8 mouse cellular contexts compared by ENCODE assay signal in genomic region chr11:20831600-20832137, GRCm38 (mm10). TPM values are rescaled to one million over a fixed set of nuclear protein-coding genes. Genes with fewer than 3 reads are reported as not detected.
A peak's percentile ranks its signal among the peaks of the same experiment; 100 is the strongest.
DNase-seq lines count a peak whose midpoint lies in the region; ATAC-seq and TF ChIP-seq lines count a peak whose summit lies in the region.

No protein-coding gene starts in this region.

- no peaks in the 10 kb centered on the region for H3K9me3 ChIP-seq in forebrain, postnatal 0 days (ENCODE audit: low read length)
- no peaks in the 10 kb centered on the region for H3K9me3 ChIP-seq in stomach, embryonic 15.5 days

- peak overlapping the region; percentile 72 for H3K4me2 ChIP-seq in forebrain, postnatal 0 days (ENCODE audit: low read depth)
- H3K4me2 ChIP-seq in stomach, embryonic 15.5 days, result peak overlapping the region; percentile 88

- TF ChIP-seq CTCF in liver, adult 2 months (IDR thresholded peaks at IDR 0.05; ENCODE audit: low read depth, low read length), result no peak
- TF ChIP-seq CTCF in forebrain, postnatal 0 days (IDR thresholded peaks at IDR 0.05; ENCODE audit: low read depth), result no peak

- H3K4me3 ChIP-seq in liver, adult 2 months (ENCODE audit: insufficient read depth, low read depth, low read length), result peak overlapping the region; percentile 72; the same call in 1 of the 2 replicates
- peak overlapping the region; percentile 92 for H3K4me3 ChIP-seq in forebrain, postnatal 0 days (ENCODE audit: low read depth, low read length)
- peak overlapping the region; percentile 94 for H3K4me3 ChIP-seq in stomach, embryonic 15.5 days (replicated peaks)

- H3K36me3 ChIP-seq in liver, adult 2 months (ENCODE audit: control insufficient read depth, insufficient read depth, low read length), result peaks cover 4% of the 10 kb centered on the region; the same call in 1 of the 2 replicates
- peaks cover 10% of the 10 kb centered on the region; the same call in 1 of the 2 replicates for H3K36me3 ChIP-seq in forebrain, postnatal 0 days (ENCODE audit: insufficient read depth)
- no peaks in the 10 kb centered on the region for H3K36me3 ChIP-seq in stomach, embryonic 15.5 days

- no peak for TF ChIP-seq POLR2A in liver, adult 2 months (IDR thresholded peaks at IDR 0.05; ENCODE audit: extremely low read depth, insufficient read depth, low read length)

- peak; percentile 2; the same call in 1 of the 2 replicates for ATAC-seq in forebrain, postnatal 0 days
- ATAC-seq in stomach, embryonic 15.5 days (ENCODE audit: insufficient read depth, low FRiP score, low read depth), result peak; percentile 28; the same call in 1 of the 2 replicates

- WGBS in liver, adult 2 months, result 37% methylated on average over 11 of the region's 11 CpGs
- 4% methylated on average over 11 of the region's 11 CpGs for WGBS in forebrain, postnatal 0 days
- 16% methylated on average over 11 of the region's 11 CpGs for WGBS in stomach, embryonic 15.5 days

- peak; percentile 48 for DNase-seq in liver, adult 2 months (ENCODE audit: extremely low read depth, low read depth, low spot score)
- DNase-seq in liver, result no peak
- peak; percentile 36 for DNase-seq in cerebellum, adult 11 months
- DNase-seq in forebrain, postnatal 0 days, result peak; percentile 51
- peak; percentile 42 for DNase-seq in kidney, postnatal 10 days
- DNase-seq in lung, postnatal 25 days (ENCODE audit: low spot score), result peak; percentile 24
- no peak for DNase-seq in urinary bladder, postnatal 4 days (ENCODE audit: low spot score in 2 of 2)

- peaks cover 12% of the 10 kb centered on the region for H3K4me1 ChIP-seq in liver, adult 2 months (ENCODE audit: control insufficient read depth, insufficient read depth, low read length)
- peaks cover 16% of the 10 kb centered on the region; the same call in 1 of the 2 replicates for H3K4me1 ChIP-seq in forebrain, postnatal 0 days (ENCODE audit: insufficient read depth)
- H3K4me1 ChIP-seq in stomach, embryonic 15.5 days, result peaks cover 13% of the 10 kb centered on the region

- H3K27me3 ChIP-seq in liver, adult 2 months (ENCODE audit: control insufficient read depth, insufficient read depth, low read length), result no peaks in the 10 kb centered on the region
- H3K27me3 ChIP-seq in forebrain, postnatal 0 days (ENCODE audit: insufficient read depth, low read length), result no peaks in the 10 kb centered on the region
- no peaks in the 10 kb centered on the region for H3K27me3 ChIP-seq in stomach, embryonic 15.5 days (replicated peaks)

- 0 out of 2 replicates have a peak overlapping the region, but pooled peaks have one; percentile 5 for H3K9ac ChIP-seq in liver, adult 2 months (ENCODE audit: low read depth, low read length)
- H3K9ac ChIP-seq in forebrain, postnatal 0 days, result peak overlapping the region; percentile 95
- peak overlapping the region; percentile 90; the same call in 1 of the 2 replicates for H3K9ac ChIP-seq in stomach, embryonic 15.5 days

- H3K27ac ChIP-seq in liver, adult 2 months (replicated peaks; ENCODE audit: insufficient read depth, low read depth, low read length), result no peak overlapping the region
- peak overlapping the region; percentile 94 for H3K27ac ChIP-seq in forebrain, postnatal 0 days (ENCODE audit: low read depth, low read length)
- peak overlapping the region; percentile 88 for H3K27ac ChIP-seq in stomach, embryonic 15.5 days

- H3K79me2 ChIP-seq in liver, adult 2 months (ENCODE audit: control insufficient read depth, insufficient read depth, low read length), result no peaks in the 10 kb centered on the region

RNA-seq across cellular contexts. Expression of gene Lgalsl, which starts 0.8 kb away (rescaled TPM):
- total RNA-seq in liver, adult 2 months (2014; rRNA removed), result 4.9 and 6.6 TPM in 2 replicates
- polyA plus RNA-seq in liver, adult 2 months (2012; rRNA removed), result 4.5 and 6.6 TPM in 2 replicates
- total RNA-seq in forebrain, postnatal 0 days (2014; rRNA removed), result 104 and 119 TPM in 2 replicates
- polyA plus RNA-seq in forebrain, postnatal 0 days (2015; fragmentation: Nextera tagmentation; extraction: Ambion mirVana), result 71.9 and 78.3 TPM in 2 replicates
- polyA plus RNA-seq in stomach, embryonic 15.5 days (2015; fragmentation: Nextera tagmentation; extraction: Ambion mirVana), result 34.0 and 36.5 TPM in 2 replicates

Comparison
In these comparisons a context has a peak if more than half of its experiments do, and no peak if none do; other contexts are left out.
1. DNase-seq: peak in liver, adult 2 months (single experiment), cerebellum, adult 11 months (single experiment), forebrain, postnatal 0 days (single experiment), kidney, postnatal 10 days (single experiment) and lung, postnatal 25 days (single experiment); none in liver (single experiment) and urinary bladder, postnatal 4 days (0 of 2).
2. H3K9ac ChIP-seq: peak in every context shown above with its lines; median percentile 95 in forebrain, postnatal 0 days; 90 in stomach, embryonic 15.5 days; 5 in liver, adult 2 months.
3. Peak in every context shown above with its lines, with median percentiles within 50 percentile points of each other: H3K4me3 ChIP-seq.